Mouse (Mus musculus) cerebellum, adult 2 months (tissue): ENCODE data around the gene Gm17428.

Source experiments
- CTCF ChIP-seq: fragments of 200-500 bp; IDR thresholded peaks from 2 replicates; pipeline ENCODE4 v1.5.1; 2011; ENCODE audit warnings: low read depth, mild to moderate bottlenecking, control low read depth, low read length, moderate library complexity, borderline replicate concordance; ENCODE audit not compliant: insufficient read depth
- POLR2A ChIP-seq: fragments of 200-500 bp; IDR thresholded peaks from 2 replicates; pipeline ENCODE4 v1.6.1; 2011; ENCODE audit warnings: low read length, control low read depth, borderline replicate concordance; ENCODE audit not compliant: insufficient read depth

DNA sequence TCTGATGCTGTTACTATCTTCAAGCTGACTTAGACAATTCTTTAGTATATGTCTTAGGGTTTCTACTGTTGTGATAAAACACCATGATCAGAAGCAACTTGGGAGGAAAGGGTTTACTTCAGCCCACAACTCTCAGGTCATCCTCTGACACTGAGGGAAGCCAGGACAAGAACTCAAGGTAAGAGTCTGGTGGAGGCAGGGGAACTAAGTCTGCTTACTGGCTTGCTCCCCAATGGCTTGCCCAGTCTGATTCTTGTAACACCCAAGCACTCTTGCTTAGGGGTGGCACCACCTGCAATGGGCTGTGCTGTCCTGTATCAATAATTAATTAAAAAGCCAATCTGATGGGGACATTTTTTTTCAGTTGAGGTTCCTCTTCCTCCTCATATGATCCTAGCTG lies 21.9 kb downstream of the Gm17428 start:
- TF ChIP-seq CTCF (no peak), POLR2A (no peak)
